9 mouse cellular contexts compared by ENCODE assay signal in the genomic region with DNA sequence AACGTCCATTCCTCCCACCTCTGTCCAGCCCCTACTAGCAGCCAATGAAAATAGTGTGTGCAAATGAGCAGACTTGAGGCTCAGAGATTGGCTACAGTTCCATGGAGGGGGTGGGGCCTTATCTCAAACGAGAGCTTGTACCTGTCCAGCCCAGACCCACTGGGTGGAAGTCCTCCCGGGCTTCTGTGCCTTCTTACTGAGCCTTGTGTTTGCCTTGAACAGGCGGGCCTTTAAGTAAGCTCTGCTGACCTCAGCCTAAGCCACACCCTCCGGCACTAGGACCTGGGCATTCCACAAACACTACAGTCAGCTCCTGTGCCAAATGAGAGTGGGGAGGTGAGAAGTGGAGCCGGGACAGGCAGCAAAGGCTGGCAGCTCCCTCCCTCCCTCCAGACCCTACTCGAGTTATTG. TPM values are rescaled to one million over a fixed set of nuclear protein-coding genes. Genes with fewer than 3 reads are reported as not detected.
DNase-seq lines count a peak whose midpoint lies in the region; ATAC-seq lines count a peak whose summit lies in the region.
"Had no signal": no experiment of that assay in that cellular context is flagged by ENCODE, and none has a peak within 500 bp of the region (broad histone marks: within the 10 kb centered on the region; RNA-seq: fewer than 3 reads in every experiment).

No protein-coding gene starts in this region.

- no peaks in the 10 kb centered on the region for H3K9me3 ChIP-seq in lung, embryonic 16.5 days (ENCODE audit: control insufficient read depth, low read length)
- H3K9me3 ChIP-seq in stomach, embryonic 14.5 days (ENCODE audit: control insufficient read depth, low read depth, low read length), result no peaks in the 10 kb centered on the region

- no peak overlapping the region for H3K4me3 ChIP-seq in lung, embryonic 16.5 days (ENCODE audit: low read length)
- no peak overlapping the region for H3K4me3 ChIP-seq in stomach, embryonic 14.5 days (ENCODE audit: low read depth, low read length)
- H3K4me3 ChIP-seq: heart, adult 2 months had no signal

- H3K9ac ChIP-seq in lung, embryonic 16.5 days (ENCODE audit: low read length), result no peak overlapping the region
- H3K9ac ChIP-seq in stomach, embryonic 14.5 days (replicated peaks; ENCODE audit: low read depth, low read length), result no peak overlapping the region

- H3K27ac ChIP-seq in lung, embryonic 16.5 days (ENCODE audit: low read length), result peak overlapping the region; percentile 83
- H3K27ac ChIP-seq in stomach, embryonic 14.5 days (ENCODE audit: low read length), result peak overlapping the region; percentile 13; the same call in 1 of the 2 replicates
- H3K27ac ChIP-seq: heart, adult 2 months had no signal

- peak; percentile 90 for ATAC-seq in lung, embryonic 16.5 days (ENCODE audit: low read depth)
- ATAC-seq in stomach, embryonic 14.5 days (ENCODE audit: insufficient number of reproducible peaks, insufficient read depth, low FRiP score, low read depth), result peak; percentile 89

- no peaks in the 10 kb centered on the region for H3K27me3 ChIP-seq in lung, embryonic 16.5 days (ENCODE audit: control insufficient read depth, insufficient read depth, low read depth, low read length)
- no peaks in the 10 kb centered on the region for H3K27me3 ChIP-seq in stomach, embryonic 14.5 days (ENCODE audit: control insufficient read depth, insufficient read depth, low read length)

- 5% methylated on average over 7 of the region's 7 CpGs for whole genome bisulfite sequencing in lung, embryonic 16.5 days
- WGBS in stomach, embryonic 14.5 days, result 2% methylated on average over 7 of the region's 7 CpGs

- peaks cover 34% of the 10 kb centered on the region for H3K4me1 ChIP-seq in lung, embryonic 16.5 days (replicated peaks; ENCODE audit: control insufficient read depth, insufficient read depth, low read length)
- H3K4me1 ChIP-seq in stomach, embryonic 14.5 days (ENCODE audit: control insufficient read depth, insufficient read depth, low read length), result peaks cover 41% of the 10 kb centered on the region

- DNase-seq in ES-CJ7 (ENCODE audit: low read depth, low spot score), result peak; percentile 72
- peak; percentile 61 to 74 for DNase-seq in adrenal gland, postnatal 36 days
- peak; percentile 41 for DNase-seq in heart, adult 8-10 months (ENCODE audit: low spot score)
- DNase-seq in kidney, adult 8-10 months, result peak; percentile 80 to 90
- no peak for DNase-seq in right cerebral cortex, postnatal 25 days
- no peak for DNase-seq in frontal cortex, adult 2 months (ENCODE audit: extremely low spot score in 1 of 2, low spot score in 1 of 2)

- H3K4me2 ChIP-seq in lung, embryonic 16.5 days (ENCODE audit: low read depth, low read length), result no peak overlapping the region
- H3K4me2 ChIP-seq in stomach, embryonic 14.5 days (replicated peaks; ENCODE audit: low read depth, low read length), result no peak overlapping the region

- no peaks in the 10 kb centered on the region for H3K36me3 ChIP-seq in lung, embryonic 16.5 days (ENCODE audit: control insufficient read depth, insufficient read depth, low read length)
- H3K36me3 ChIP-seq in stomach, embryonic 14.5 days (ENCODE audit: control insufficient read depth, insufficient read depth, low read length), result no peaks in the 10 kb centered on the region

RNA-seq across cellular contexts. Expression of gene Zfpm1, which starts 12.3 kb away (rescaled TPM):
- total RNA-seq in adrenal gland, postnatal 36 days (2021), result 10 to 100 TPM; 14.0 to 15.5 TPM
- 10 to 100 TPM; 18.1 to 23.2 (median 21.3) TPM for total RNA-seq in heart, adult 8-10 months (2022)
- polyA plus RNA-seq in lung, embryonic 16.5 days (2015; fragmentation: Nextera tagmentation; extraction: Ambion mirVana), result 0.82 and 1.2 TPM in 2 replicates
- 3.1 TPM in 2 replicates for polyA plus RNA-seq in stomach, embryonic 14.5 days (2014; fragmentation: Nextera tagmentation; extraction: Ambion mirVana)
- 26.0 and 36.1 TPM in 2 replicates for polyA plus RNA-seq in frontal cortex, adult 2 months (2012; rRNA removed)

Comparison
In these comparisons a context has a peak if more than half of its experiments do, and no peak if none do; other contexts are left out.
1. DNase-seq: peak in ES-CJ7 (single experiment), adrenal gland, postnatal 36 days (2 of 2), heart, adult 8-10 months (single experiment) and kidney, adult 8-10 months (2 of 2); none in right cerebral cortex, postnatal 25 days (single experiment) and frontal cortex, adult 2 months (0 of 2).